Comparison of ENCODE assay signal across 19 mouse cellular contexts in genomic region chr4:58379186-58379585, GRCm38 (mm10).
"Had no signal": no experiment of that assay in that cellular context is flagged by ENCODE, and none has a peak within 500 bp of the region (broad histone marks: within the 10 kb centered on the region; RNA-seq: fewer than 3 reads in every experiment).

No protein-coding gene starts in this region.

- H3K27ac ChIP-seq: macrophage; midbrain, embryonic 13.5 days; midbrain, embryonic 15.5 days; neural tube, embryonic 13.5 days; neural tube, embryonic 15.5 days had no signal

- H3K27me3 ChIP-seq: megakaryocyte, embryonic 14.5 days; midbrain, embryonic 13.5 days; midbrain, embryonic 15.5 days; neural tube, embryonic 13.5 days; neural tube, embryonic 15.5 days had no signal

- ATAC-seq: midbrain, embryonic 13.5 days; midbrain, embryonic 15.5 days had no signal

- H3K4me1 ChIP-seq: midbrain, embryonic 13.5 days; midbrain, embryonic 15.5 days; neural tube, embryonic 13.5 days; neural tube, embryonic 15.5 days had no signal

- H3K9ac ChIP-seq: lung, embryonic 14.5 days; midbrain, embryonic 13.5 days; midbrain, embryonic 15.5 days; neural tube, embryonic 13.5 days; neural tube, embryonic 15.5 days had no signal

- H3K36me3 ChIP-seq: midbrain, embryonic 13.5 days; midbrain, embryonic 15.5 days; neural tube, embryonic 13.5 days; neural tube, embryonic 15.5 days had no signal

- H3K4me2 ChIP-seq: lung, embryonic 14.5 days; midbrain, embryonic 11.5 days; midbrain, embryonic 13.5 days; midbrain, embryonic 15.5 days; neural tube, embryonic 13.5 days; neural tube, embryonic 15.5 days had no signal

- H3K4me3 ChIP-seq: megakaryocyte, embryonic 14.5 days; midbrain, embryonic 13.5 days; midbrain, embryonic 15.5 days; neural tube, embryonic 13.5 days; neural tube, embryonic 15.5 days had no signal

- DNase-seq: lung, adult 18-20 months; lung, embryonic 14.5 days; lung, postnatal 14 days; lung, postnatal 36 days; retina, postnatal 1 day; right cerebral cortex, adult 18-20 months; right cerebral cortex, postnatal 25 days; right cerebral cortex, postnatal 4 days; spleen, adult 18-20 months; thymus, adult 18-20 months; thymus, postnatal 14 days; thymus, postnatal 36 days had no signal

- H3K9me3 ChIP-seq: megakaryocyte, embryonic 14.5 days; midbrain, embryonic 13.5 days; midbrain, embryonic 15.5 days; neural tube, embryonic 13.5 days; neural tube, embryonic 15.5 days had no signal
